Mouse (Mus musculus): Measurements from ENCODE around the gene Sp6.

Gene Sp6

GRCm38 (mm10) chr11:97021873-97022484, 8.8 kb downstream of the Sp6 start:
- peak; percentile 58 for DNase-seq (ENCODE audit: low spot score)

DNA sequence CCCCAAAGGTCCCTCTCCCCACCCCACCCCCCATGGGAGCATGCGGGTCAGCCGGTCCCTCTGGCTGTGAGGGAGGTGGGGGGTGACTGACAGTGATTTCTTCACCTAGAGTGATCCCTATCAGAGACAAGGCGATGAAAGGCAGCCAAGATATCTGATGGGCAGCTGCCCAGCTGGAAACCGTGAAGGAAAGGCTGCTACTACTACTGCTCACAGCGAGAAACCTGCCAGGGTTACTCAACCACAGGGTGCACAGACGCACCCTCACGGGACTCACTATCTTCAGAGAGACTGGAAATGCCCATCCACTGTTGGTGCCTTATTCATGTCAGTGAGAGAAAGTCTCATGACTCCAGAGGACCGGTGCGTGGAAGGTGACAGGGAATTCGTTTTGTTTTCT, 11.8 kb downstream of the Sp6 start:
- DNase-seq (ENCODE audit: low spot score), result no peak

DNA sequence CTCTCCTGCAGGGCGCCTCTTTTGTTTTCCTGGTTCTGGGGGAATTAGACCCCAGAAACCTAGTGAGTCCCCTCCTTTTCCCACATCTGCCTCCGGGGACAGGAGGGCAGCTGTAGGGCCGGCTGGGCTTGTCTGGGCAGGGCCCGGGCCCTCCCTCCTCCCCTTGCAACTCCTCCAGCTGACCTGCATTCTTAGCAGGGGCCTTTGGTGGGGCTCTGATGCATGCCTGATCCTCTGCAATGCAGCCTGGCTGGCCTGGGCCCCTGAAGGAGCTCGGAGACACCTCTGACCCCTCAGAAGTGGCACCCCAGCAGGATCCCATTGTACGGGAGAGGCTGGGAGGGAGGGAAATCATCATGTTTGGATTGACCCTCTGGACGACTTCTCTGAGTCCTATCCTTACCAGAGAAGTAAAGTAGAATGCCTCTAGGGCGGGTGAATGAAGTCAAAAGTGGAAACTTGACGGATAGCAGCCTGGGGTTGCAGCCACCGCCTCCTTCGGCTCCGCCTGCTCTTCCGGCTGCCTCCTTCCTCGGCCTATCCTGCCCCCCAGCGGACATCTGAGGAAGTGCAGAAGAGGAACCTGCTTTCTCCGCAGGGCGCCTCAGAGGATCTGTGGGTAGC, 12.6 kb downstream of the Sp6 start:
- peak; percentile 73 for DNase-seq (ENCODE audit: low spot score)

GRCm38 (mm10) chr11:97029686-97030417, 16.7 kb downstream of the Sp6 start, which contains the start of gene Scrn2:
TSS of gene Scrn2 (plus strand) at chr11:97029938.
- peak; percentile 83 for DNase-seq (ENCODE audit: low spot score)

- DNase-seq (ENCODE audit: low spot score), result no peak
Observed at GRCm38 (mm10) chr11:97030426-97030825, 17.2 kb downstream of the Sp6 start.

DNA sequence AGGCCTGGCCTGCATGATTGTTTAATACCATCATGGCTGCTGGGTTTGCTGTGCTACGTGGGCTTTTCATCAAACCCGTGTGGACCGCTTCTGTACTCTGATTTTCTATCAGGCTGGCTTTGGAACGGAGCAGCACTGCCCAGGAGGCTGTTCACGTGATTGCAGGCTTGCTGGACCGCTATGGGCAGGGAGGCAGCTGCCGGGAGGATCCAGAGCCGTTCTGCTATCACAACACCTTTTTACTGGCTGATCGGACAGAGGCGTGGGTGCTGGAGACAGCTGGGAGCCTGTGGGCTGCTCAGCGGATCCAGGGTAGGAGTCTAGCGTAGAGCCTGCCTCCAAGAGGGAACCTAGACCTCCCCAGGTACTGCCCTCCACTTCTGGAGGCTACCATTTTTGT, 18.8 kb downstream of the Sp6 start:
- no peak for DNase-seq (ENCODE audit: low spot score)

DNA sequence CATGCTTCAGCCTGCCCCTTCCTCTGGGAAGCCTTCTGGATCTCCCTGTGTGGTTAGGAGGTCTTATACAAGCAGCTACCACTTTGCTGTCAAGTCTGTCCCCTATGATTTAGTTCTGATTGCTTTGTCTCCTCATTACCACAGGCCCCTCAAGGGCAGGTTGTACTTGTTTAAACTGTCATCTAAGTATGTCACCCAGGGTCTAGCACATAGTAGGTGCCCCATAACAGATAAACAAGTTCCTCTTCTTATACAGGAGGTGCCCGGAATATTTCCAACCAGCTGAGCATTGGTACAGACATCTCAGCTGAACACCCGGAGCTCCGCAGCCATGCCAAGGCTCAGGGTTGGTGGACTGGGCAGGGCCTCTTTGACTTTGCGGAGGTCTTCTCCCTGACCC, 19.3 kb downstream of the Sp6 start:
- no peak for DNase-seq (ENCODE audit: low spot score)

- DNase-seq (ENCODE audit: low spot score), result no peak
Observed at GRCm38 (mm10) chr11:97033781-97034180, 20.6 kb downstream of the Sp6 start.

- no peak for DNase-seq (ENCODE audit: low spot score)
Observed at GRCm38 (mm10) chr11:97036141-97036540, 22.9 kb downstream of the Sp6 start.

GRCm38 (mm10) chr11:97038881-97039280, 25.7 kb downstream of the Sp6 start:
- DNase-seq (ENCODE audit: low spot score), result no peak

DNA sequence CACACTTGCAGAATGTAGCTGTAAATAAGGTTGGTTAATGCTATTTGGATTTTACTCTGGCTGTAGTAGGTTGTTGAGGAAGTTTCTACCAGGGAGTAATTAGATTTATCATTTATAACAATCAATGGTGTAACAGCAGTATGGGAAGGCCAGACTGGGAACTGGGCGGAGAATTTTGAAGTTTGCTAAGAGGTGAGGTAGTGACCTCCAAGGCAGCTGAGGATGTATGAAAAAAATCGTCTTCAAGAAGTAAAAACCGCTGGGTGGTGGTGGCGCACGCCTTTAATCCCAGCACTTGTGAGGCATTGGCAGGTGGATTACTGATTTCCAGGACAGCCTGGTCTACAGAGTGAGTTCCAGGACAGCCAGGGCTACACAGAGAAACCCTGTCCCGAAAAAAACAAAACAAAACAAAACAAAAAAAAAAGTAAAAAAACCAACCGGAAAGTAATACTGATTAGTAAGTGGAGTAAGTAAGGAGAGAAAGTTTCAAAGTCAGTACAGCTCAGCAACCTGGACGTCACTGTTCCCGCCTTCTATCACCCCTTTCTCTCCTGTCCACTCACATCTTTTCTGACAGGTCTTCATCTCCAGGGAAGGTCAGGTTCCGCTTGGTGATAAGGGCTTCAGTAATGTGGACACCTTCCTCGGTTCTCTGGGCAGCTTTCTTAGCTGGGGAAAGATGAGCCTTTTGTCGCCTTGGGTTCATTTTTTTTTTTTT, 27.3 kb downstream of the Sp6 start:
- no peak for DNase-seq (ENCODE audit: low spot score)

GRCm38 (mm10) chr11:97041022-97041899, 28.1 kb downstream of the Sp6 start, which contains the start of the genes Lrrc46 and Mrpl10:
TSS of gene Lrrc46 (minus strand) at chr11:97041407.
TSS of gene Mrpl10 (plus strand) at chr11:97041560.
- peak; percentile 62 for DNase-seq (ENCODE audit: low spot score)

DNA sequence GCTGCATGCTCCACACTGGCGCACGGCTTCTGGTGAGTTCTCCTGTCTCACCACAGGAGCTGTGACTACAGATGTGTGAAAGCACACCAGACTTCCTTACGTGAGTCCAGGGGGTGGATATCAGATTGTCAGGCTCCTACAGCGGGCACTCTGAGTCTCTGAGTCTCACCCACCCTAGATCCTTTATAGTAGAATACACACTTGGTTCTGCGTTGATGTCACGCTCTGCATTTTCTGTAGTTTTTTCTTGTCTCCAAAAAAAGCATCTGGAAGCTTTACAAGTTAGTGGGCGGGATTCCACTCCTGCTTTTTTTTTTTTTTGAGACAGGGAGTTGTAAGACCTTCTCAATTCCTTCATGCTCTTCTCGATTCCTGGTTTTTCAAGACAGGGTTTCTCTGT, 31.7 kb downstream of the Sp6 start:
- no peak for DNase-seq (ENCODE audit: low spot score)

DNA sequence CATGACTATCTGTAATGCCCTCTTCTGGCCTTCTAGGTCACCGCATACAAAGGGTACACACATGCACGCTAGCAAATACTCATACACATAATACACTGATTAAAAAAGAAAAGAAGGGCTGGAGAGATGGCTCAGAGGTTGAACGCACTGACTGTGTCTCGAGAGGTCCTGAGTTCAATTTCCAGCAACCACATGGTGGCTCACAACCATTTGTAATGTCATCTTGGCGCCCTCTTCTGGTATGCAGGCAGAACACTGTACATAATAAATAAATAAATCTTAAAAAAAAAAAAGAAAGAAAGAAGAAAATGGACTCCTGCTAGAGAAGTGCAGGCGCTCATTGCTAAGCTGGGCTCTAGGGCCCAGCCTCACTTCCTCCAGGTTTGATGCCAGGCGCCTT, 32.7 kb downstream of the Sp6 start:
- DNase-seq (ENCODE audit: low spot score), result no peak

DNA sequence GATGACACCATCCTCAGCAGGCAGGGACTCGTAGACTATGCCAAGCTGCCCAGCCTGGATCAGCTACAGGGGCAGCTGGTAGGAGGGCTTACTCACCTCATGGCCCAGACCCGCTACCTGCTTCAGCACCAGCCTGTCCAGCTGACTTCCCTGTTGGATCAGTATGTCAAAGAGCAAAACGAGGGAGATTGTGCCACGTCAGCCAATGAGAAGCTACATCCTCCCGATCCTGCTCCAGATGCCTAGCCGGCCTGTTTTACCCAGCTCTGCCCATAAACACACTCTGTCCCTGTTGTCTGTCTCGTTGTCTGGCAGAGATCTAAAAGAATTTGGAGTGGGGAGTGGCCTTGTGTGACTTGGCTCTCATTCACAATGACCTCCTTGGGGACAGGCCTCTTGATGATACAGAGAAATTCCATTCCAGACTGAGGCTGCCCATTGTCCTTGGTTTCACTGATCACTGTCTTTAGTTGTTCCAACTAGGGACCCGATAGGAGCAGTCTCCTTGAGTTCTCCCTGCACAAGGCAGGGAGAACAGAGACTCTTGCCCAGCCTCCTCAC, 35.0 kb downstream of the Sp6 start:
- DNase-seq (ENCODE audit: low spot score), result no peak

DNA sequence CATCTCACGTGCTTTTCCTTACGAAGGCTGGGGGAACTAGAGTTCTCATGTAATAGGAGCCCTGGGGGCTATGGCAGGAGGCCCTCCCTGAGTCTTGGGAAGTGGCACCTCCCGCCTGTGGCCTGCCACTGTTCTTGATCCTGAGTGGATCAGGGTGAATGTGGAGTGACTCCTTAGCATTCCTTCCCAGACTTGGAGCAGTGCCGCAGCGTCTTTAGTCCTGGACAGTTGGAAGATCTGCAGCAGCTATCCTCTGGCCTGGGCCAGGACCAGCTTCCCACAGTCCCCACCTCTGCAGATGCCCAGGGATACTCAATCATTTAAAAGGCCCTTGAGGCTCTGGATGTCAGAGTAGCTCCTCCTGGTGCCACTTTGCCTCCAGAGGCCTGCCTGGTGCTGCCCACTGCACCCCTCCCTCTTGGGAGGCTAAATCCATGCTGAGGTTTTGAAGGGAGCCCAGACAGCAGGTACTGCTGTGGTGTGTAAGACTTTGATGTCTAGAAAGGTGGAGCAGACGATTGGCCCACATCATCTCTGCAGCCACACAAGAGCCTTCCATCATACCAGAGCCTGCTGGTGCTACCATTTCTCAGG, 36.4 kb downstream of the Sp6 start:
- no peak for DNase-seq (ENCODE audit: low spot score)

GRCm38 (mm10) chr11:97050216-97050943, 37.2 kb downstream of the Sp6 start, which contains the start of gene Osbpl7:
TSS of gene Osbpl7 (plus strand) at chr11:97050628.
- DNase-seq (ENCODE audit: low spot score), result peak; percentile 46

DNA sequence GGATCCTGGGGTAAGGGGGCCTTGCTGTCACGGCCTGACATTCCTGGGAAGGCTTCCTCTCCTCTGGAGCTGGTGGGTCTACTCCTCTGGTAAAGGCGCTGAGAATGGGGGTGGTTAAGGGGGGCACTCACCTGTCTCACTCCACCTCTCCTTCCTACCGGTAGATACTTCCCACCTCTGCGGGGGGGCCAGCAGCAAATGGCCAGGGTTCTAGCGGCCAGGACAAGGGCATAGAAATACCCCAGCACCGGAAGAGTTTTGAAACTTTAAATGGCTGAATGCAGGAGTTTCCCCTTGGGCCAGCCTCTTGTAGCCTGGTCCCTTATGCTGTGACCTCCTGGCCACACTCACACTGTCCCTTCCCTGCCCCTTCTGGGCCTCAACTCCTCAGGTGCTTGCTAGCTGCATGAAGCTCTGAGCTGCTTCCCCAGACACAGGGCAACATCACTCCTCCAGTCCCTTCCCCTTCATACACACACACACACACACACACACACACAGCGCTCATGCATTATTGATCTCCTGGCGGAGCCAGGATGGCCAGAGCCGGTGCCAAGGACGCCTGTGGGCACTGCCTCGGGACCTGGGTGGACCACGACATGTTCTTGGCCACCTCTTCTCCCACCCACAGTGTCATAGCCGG, 37.9 kb downstream of the Sp6 start:
- DNase-seq (ENCODE audit: low spot score), result no peak

DNA sequence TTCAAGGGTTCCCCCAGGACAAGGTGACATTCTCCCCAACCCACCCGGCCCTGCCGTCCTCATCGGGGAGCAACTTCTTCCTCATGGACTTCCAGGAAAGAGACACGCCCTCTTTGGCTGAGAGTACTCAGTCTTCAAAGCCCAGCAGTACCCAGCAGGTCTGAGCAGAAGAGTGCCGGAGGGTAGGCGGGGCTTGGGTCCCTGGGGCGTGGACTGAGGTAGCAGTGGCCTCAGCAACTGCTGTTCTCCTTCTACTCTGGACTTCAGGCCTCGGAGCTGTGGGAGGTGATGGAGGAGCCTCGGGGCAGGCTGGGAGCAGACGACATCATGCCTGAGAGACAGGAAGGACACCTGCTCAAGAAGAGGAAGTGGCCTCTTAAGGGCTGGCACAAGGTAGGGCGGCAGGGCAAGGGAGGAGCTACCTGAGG, 39.0 kb downstream of the Sp6 start:
- DNase-seq (ENCODE audit: low spot score), result no peak
